Mouse (Mus musculus) kidney, postnatal 10 days (tissue): ENCODE data around the gene Adamtsl2.
A peak's percentile ranks its signal among the peaks of the same experiment; 100 is the strongest.

Experiments used
- DNase-seq: peaks from one replicate; pipeline ENCODE4 v3.0.0; 2021; ENCODE audit warnings: mixed read lengths

Adamtsl2 gene

DNA sequence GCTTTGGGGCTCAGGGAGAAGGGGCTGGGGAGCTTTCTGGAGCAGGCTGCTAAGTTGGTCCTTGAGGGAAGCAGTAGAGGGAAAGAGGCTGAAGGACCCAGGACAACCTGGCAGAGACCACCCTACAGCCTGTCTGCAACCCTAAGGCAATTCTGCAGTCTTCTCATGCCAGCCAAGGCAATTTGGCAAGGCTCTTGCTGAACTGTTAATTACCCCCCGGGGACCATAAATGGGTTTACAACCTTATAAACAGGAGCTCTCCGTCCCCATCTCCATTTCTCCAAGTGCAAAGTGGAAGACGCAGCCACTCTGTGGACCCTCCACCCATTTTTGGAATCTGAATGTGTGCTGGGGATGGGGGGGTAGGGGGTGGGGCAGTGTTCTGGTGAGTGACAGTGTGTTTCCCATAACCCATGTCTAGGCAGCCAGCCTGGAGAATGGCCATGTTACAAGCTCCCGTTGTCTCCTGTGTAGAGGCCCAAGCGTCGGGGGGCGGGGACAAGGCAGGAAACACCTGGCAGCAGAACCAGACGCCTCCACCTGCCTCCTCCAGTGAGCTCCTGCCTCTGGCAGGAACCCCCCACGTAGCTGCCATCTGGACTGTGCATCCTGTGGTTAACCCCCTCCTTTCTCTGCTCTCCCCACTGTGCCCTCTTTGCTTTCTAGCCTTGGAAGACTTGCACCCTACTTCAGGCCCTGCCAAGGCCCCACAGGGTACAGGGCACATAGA lies 42.6 kb downstream of the Adamtsl2 start:
- DNase-seq: peak; percentile 57

DNA sequence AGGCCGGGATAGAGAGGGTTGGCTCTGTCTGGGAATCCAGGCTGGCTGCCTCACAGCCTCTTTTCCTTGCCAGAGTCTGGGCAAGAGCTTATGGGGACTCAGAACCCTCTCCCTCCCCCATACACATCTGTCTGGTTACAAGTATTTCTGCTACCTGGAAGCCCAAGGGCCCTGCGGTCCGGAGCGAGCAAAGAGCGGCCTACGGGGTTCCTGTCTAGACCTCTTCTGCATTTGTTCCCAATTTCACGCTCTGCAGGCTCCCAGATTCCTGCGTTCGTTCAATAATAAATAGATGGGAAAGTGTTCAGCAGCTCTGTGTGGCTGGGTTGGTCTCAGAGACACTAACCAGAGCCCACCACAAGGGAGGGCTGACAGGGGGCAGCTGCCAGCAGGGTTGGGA lies 43.4 kb downstream of the Adamtsl2 start:
- DNase-seq: no peak

DNA sequence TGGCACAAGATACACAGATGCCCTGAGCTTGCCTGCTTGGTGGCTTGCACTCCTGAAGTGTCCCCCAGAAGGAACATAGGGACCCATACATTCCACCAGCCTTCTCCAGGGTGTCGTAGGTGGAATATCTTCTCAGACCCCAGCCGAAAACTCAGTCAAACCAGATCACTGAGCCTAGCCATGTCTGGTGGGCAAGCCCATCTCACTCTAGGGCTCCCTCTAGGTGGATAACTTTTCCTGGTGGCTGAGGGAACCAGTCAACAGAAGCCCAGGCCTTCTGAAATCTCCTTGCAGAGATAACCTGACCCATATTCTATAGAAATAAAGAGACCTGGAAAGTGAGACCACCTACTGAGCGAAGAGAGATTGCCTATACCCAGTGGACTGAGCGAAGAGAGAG lies 43.9 kb downstream of the Adamtsl2 start:
- no peak for DNase-seq

DNA sequence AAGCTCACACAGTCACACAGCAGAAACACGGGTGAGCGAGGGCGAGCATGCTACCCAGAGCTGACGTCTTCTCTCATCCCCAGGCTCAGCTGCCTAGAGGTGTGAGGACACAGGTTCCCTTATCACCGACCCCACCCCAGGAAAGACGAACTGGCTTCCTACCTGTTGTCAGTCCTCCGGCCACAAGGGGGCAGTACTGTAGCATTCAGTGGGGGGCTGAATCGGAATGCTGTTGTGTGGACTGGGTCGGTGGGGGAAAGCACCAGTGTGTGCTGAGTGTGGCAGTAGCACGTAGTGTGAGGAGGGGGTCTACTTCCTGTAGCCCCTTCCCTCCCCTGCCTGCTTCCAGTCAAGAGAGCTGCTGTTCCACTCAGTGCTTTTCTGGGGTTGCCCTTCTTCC lies 46.8 kb downstream of the Adamtsl2 start:
- peak; percentile 69 for DNase-seq

DNA sequence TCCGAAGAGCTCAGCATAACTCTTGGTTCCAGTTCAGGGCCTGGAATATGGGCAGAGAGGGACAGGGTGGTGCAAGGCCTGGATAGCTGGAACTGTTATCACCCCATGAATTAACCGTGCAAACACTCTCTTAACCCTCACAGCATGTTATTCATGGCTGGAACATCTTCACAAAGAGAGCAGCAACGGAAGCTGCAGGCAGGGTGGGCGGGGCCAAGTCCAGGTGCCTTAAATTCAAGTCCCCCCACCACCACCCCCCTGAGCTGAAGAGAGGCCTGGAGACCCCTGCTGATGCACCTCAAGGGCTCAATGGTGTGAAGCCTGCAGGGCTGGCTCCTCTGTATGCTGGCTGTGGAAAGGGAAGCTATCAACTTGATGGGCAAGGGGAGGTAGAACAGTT lies 47.3 kb downstream of the Adamtsl2 start:
- no peak for DNase-seq

DNA sequence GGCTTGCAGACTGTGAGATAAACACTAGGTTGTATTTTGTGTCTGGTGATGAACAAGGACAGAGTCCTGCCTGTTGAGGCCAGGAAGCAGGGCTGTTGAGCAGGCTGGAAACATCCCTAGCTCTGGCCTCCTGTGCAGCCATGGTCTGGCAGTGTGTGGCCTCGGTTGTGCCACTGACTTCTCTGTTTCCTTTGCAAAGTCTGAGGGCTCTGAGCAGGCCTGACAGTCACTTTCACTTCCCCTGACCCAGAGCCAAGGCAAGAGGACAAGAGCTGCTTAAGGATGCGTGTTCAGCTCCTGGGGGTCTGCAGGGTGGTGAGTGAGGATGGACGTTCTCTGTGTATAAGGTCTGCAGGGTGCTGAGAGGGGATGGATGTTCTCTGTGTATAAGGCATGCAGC lies 49.8 kb downstream of the Adamtsl2 start:
- no peak for DNase-seq

DNA sequence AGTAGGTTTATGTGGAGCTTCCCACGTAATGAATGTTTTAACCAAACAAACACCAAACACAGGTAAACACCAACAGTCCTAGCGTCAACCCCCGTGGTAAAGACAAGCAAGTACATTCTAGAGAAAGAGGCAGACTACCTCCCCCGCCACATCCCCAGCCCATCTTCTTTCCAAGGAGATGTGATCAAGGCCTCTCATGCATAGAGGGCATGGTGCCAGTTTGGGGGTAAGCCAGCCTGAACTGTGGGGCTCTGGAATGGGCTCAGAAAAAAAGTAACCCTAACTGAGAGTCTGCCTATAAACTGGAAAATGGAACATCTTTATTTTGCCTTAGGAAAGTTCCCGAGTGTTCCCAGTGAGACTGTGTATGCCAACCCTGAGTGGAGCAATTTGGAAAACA lies 56.8 kb downstream of the Adamtsl2 start:
- no peak for DNase-seq

DNA sequence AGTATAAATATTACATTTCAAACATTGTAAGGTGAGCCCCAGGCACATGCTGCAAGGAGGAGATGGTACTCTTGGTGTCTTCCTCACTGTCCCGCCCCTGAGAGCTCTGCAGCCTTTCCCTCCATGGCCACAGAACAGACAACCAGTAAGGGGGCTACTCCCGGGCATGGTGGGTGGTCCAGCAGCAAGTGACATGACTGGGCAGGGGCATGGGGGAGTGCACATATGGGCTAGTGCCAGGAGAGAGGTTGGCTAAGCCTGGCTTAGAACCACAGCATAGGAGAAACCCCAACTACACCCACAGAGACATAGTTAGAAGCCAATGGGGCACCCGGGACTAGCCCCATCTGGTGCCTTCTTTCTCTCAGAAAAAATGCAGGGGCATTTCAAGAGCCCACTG lies 57.2 kb downstream of the Adamtsl2 start:
- DNase-seq: no peak

DNA sequence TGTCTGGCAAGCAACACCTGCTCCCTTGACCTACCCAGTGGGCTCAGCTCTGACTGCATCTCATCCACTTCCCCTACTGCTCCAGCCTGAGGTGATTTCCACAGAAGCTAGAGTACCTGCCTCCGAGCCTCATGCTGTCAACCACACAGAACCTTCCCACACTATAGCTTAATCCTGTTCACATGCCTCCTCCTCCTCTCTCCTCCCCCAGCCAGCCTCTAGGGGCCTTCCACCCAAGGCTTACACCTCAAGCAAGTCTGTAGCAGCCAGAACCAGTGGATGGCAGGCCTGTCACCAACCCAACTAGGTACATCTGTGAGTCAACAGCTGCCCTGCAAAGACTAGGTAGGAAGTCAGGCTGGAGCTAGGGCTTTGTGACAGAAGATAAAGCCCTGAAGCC lies 57.6 kb downstream of the Adamtsl2 start:
- no peak for DNase-seq

DNA sequence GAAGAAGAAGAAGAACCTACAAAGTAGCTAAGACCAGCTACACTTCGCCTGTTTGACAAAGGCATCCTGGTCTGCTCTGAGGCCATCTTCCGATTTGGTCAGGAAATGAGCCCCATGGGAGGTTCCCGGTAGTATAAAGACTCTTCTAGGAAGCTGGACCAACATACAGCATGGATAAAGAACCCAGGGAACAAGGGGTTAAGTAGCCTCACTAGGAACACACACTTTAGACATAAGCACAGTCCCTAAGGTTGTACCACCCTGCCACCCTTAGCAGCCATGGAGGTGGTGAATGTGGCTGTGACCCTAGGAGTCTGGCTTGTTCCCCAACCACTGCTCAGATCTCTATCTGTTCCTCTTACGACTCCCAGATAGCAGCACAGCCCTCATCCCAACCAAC lies 59.2 kb downstream of the Adamtsl2 start:
- DNase-seq: no peak

DNA sequence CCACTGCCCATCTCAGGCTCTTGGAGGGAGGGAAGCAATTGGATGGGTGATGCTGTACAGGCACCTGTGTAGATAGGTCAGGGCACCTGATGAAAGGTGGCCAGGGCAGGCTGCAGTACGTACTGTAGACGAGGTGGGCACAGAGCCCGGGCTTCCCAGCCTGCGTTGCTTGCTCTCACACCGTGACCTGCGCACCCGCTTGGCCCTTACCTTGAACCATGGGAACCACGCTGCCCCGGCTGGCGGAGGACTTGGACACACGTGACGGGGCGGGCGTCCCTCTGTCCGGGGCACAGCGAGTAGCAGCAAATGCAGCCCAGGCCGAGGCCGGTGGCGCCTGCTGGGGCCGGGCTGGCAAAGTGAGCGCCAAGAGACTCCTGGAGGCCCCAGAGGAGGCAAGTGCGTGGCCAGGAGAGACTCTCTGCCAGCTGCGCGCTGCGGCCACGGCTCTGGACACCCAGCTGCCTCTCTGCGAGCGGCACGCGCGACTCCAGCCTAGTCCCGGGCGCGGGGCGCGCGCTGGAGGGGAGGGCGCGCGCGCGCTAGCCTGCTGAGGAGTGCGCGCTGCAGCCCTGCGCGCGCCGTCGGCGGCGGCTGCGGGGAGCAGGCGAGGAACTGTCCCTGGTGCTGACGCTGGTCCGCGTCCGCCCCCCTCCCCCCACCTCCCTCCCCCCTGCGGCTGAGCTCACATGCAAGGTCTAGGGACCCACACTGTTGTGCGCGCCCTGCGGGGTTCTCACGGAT lies 62.9 kb downstream of the Adamtsl2 start, which contains the start of gene Fam163b:
Fam163b (minus strand) TSS at position 542 of the 744 bp plus-strand sequence.
- peak; percentile 74 for DNase-seq

DNA sequence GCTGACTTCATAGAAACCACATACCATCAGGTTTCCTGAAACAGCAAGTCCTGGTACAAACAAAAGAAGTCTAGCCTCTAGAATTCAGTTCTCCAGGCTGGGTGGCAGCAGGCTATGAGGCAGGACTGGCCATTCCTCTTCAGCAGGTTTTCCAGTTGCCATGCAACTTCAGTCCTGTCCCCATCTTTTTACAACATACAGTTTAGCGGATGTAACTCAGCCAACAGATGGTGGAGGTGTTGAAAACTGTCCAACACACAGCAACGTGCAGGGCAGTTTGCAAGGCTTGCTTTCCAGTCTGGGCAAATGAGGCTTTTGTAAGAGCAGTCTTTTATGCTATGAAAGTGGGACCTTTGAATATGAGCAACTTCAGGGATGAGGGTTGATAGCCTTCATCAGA lies 65.8 kb downstream of the Adamtsl2 start:
- no peak for DNase-seq

DNA sequence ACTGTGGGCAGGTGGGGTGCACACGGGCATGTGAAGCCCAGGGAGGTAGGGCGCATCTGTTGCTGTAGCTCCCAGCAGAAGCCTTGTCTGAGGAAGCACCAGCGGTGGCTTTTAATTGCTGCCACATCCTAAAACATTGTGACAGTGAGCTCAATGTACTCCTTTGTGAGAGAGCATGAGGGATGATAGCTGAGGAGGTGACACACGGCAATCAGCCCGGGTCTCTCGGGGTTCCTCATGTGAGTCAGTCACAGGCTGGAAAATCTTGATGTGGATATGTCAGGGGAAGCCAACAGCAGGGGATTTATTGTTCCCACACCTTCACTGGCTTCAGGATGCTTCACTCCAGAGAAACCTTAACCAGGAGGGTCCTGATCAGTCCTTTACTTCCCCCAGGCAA lies 67.7 kb downstream of the Adamtsl2 start:
- no peak for DNase-seq

DNA sequence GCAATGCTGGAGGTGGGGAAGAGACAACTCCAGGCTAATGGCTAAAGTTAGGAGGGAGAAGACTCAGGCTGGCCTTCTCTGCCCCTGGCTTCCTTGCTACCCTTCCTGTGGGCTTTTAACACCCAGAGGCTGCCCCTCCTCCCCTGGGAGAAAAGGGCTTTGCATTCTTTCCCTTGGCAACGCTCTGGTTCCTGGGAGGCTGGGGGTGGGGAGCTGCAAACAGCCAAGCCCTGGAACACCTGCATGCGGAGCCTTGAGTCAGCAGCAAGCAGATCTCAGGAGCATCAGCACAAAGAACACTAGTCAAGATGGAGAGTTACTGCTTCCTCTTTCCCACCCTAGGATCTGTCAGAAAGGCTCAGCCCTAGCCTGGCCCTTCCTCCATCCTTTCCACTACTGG lies 70.3 kb downstream of the Adamtsl2 start:
- no peak for DNase-seq

DNA sequence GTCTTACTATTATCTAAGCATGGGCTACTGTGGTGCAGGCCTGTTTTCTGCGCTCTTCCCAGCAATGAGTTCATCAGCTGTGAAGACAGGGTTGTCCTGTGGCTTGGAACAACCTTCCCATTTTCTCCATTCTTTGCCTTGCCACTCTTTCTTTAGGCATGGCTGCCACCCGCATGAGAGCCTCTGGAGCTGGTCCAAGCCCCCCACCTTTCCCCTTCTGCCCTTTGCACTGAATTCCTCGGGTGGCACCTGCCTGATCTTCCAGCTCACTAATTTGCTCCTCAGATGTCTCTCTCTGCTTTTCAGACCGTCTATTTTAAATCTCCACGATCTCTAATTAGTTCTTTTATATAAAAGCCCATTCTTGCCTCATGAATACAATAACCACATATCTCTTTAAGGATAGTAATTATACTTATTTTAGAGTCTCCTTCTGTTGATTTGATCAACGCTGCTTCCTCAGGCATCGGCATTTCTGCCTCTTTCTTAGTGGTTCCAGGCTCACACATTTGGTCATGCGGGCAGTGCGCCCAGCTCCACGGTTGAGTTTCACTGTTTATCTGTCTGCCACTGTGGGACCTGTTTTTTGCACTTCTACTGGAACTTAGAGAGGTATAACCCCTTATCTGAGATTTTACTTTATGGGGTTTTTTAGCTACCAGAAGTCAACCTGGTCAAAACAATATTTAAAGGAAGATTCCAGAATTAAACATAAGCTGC lies 75.4 kb downstream of the Adamtsl2 start:
- peak; percentile 67 for DNase-seq

DNA sequence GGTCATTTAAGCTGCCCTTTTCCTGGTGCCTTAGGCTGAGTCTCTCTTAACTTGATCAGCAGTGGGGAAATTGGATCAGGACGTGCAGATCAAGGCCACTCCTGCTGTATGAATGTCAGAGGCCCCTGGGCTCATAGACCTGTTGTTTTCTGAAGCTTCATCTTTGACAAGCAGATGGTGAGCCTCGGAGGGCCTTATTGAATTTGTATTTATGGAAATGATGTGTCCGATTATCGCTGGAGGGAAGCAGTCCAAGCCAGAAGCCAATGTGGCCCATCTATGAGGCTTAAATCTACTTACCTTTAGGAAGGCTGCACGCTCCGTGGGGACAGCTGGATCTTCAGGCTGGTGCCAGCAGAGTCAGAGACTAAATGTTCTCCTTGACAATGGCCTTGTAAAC lies 77.4 kb downstream of the Adamtsl2 start:
- no peak for DNase-seq
